Mouse (Mus musculus): Measurements from ENCODE around the gene Eral1. TPM values are rescaled to one million over a fixed set of nuclear protein-coding genes. Genes with fewer than 3 reads are reported as not detected.

Gene Eral1
- polyA plus RNA-seq, 1 experiment from 2014 or later: 13.9 TPM

DNA sequence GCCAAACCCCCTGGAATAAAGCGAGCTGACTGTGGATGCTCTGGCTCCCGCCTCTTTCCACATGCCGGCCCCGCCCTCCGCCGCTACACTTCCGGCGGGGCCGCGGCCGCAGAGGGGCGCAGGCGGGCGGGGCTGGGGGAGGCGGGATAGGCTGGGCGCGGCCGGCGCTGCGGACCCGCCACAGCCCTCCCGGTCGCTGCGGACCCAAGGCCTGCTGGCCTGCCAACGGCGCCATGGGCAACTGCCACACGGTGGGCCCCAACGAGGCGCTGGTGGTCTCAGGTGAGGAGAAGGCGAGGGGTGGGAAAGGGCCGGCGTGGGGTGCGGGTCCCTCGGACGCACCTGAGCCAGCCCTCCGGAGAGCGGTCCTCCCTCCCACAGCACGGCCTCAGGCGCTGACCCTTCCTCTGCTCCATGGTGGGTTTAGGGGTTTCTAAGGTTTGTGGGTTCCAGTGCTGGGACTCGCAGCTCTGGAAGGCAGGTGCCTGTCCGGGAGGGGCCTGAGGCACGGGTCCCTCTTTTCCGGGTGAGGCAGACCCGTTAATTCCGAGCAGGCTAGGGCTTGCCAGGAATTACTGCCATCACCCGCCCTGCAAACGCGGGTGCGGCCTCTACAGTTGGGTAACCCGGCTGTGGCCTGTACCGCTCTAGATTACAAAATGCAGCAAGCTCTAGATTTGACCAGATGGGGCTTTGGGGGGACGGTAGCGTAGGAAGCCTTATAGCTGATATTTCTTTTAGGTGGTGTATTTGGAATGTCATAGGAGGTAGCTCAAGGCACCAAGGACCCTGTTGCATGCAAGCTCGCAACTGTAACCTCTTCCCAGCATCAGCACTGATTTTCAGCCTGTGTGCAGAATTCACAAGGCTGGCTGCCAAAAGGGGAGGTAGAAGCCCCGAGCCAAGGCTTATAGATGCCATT is 42.1 kb downstream of the Eral1 start, which contains the start of gene Flot2:
Flot2 (plus strand) TSS at position 101 of the 922 bp plus-strand sequence.
- Histone ChIP-seq H3K36me3 (replicated peaks) (peaks cover 70% of the 10 kb centered on the region), H3K9me3 (replicated peaks) (no peaks in the 10 kb centered on the region), H3K27ac (replicated peaks) (peak within 1 kb of the TSS; percentile 89), H3K4me1 (replicated peaks) (peaks cover 64% of the 10 kb centered on the region), H3K27me3 (no peaks in the 10 kb centered on the region), H3K4me3 (replicated peaks) (peak within 1 kb of the TSS; percentile 66), H3K9ac (peak within 1 kb of the TSS; percentile 77), H3K4me2 (peak within 1 kb of the TSS; percentile 91)
- ATAC-seq (ENCODE audit: insufficient read depth): peak; percentile 80
- WGBS (ENCODE audit: insufficient replicate concordance): 2% methylated on average over 55 of the region's 55 CpGs

DNA sequence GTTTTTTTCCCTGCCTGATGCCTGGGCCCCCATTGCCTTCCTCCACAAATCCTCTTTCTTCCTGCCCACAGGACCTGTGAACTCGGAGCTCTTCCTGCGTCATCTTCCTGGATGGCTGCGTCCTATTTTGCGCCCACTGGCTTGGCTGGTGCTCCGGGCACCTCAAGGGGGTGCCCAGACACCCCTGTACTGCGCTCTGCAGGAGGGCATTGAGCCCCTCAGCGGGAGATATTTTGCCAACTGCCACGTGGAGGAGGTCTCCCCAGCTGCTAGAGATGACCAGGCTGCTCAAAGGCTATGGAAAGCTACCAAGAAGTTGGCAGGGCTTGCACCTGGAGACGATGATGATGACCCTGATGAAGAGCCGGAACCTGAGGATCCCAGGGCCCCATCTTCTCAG is 43.4 kb downstream of the Eral1 start:
- Histone ChIP-seq H3K9ac (no peak overlapping the region), H3K27ac (replicated peaks) (0 out of 2 replicates have a peak overlapping the region, but pooled peaks have one; percentile 38), H3K4me3 (replicated peaks) (peak overlapping the region; percentile 66; the same call in 1 of the 2 replicates), H3K9me3 (replicated peaks) (no peaks in the 10 kb centered on the region), H3K27me3 (no peaks in the 10 kb centered on the region), H3K4me1 (replicated peaks) (peaks cover 77% of the 10 kb centered on the region), H3K36me3 (replicated peaks) (peaks cover 59% of the 10 kb centered on the region), H3K4me2 (peak overlapping the region; percentile 91)
- ATAC-seq (ENCODE audit: insufficient read depth): no peak
- WGBS (ENCODE audit: insufficient replicate concordance): 80% methylated on average over 10 of the region's 10 CpGs

GRCm38 (mm10) chr11:78033931-78034617 is 46.1 kb downstream of the Eral1 start:
- peak overlapping the region; percentile 85 for H3K4me3 ChIP-seq (replicated peaks)
- no peak overlapping the region; the same call in 1 of the 2 replicates for H3K27ac ChIP-seq (replicated peaks)
- no peaks in the 10 kb centered on the region for H3K27me3 ChIP-seq
- WGBS (ENCODE audit: insufficient replicate concordance): 92% methylated on average over 23 of the region's 23 CpGs
- peaks cover 86% of the 10 kb centered on the region for H3K4me1 ChIP-seq (replicated peaks)
- ATAC-seq (ENCODE audit: insufficient read depth): no peak
- peak overlapping the region; percentile 100 for H3K4me2 ChIP-seq
- H3K9ac ChIP-seq: peak overlapping the region; percentile 90
- H3K36me3 ChIP-seq (replicated peaks): peaks cover 50% of the 10 kb centered on the region
- no peaks in the 10 kb centered on the region for H3K9me3 ChIP-seq (replicated peaks)

DNA sequence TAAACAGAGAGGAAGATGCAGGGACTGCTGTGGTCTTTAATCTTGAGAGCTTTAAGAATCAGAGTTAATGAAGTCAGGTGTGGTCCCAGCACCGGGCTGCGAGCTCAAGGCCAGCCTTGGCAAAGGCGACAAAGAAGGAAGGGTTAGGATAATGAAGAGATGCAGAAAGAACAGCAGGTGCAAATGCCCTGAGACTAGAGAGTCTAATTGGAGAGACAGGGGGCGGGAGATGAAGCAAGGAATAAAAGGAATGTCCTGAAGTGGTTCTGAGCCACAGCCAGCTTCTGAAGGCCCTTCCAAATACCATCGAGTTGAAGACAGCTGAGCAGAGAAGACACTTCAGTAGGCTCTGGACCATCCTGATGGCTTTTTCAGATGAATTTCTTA is 47.4 kb downstream of the Eral1 start:
- Histone ChIP-seq H3K9me3 (replicated peaks) (no peaks in the 10 kb centered on the region), H3K4me1 (replicated peaks) (peaks cover 76% of the 10 kb centered on the region), H3K27me3 (no peaks in the 10 kb centered on the region), H3K9ac (peak overlapping the region; percentile 90), H3K4me3 (replicated peaks) (peak overlapping the region; percentile 85), H3K27ac (replicated peaks) (peak overlapping the region; percentile 90), H3K4me2 (peak overlapping the region; percentile 100), H3K36me3 (replicated peaks) (peaks cover 55% of the 10 kb centered on the region)
- no peak for ATAC-seq (ENCODE audit: insufficient read depth)
- WGBS (ENCODE audit: insufficient replicate concordance): 14% methylated on average over 5 of the region's 5 CpGs

DNA sequence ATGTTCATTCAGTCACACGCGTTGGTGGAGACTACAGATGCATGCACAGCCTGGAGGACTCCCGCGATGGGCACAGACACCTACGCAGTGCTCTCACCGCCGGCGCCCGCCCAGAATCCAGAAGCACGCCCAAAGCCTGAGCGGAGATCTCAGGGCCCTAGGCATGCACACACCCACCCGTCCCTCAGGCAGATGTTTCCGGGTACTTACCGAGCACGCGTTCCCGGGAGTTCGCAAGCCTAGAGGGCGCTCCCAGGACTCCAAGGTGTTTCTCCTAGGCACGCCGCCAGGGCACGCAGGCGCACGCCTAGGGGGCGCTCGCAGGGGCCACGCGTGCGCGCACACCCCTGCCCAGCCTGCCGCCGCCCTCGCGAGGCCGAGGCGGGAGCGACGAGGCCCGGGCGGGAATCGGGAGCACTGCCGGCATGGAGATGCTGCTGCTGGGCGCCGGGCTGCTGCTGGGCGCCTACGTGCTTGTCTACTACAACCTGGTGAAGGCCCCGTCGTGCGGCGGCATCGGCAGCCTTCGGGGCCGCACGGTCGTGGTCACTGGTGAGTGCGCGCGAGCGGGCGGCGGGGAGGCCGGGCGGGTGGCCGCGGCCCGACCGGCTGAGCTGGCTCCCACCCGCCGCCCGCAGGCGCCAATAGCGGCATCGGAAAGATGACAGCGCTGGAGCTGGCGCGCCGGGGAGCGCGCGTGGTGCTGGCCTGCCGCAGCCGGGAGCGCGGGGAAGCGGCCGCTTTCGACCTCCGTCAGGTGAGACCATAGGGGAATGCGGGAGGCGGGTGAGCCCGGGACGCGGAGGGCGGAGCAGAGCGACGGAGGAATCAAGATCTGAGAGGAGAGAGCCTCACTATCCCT is 48.0 kb downstream of the Eral1 start, which contains the start of gene Dhrs13:
Dhrs13 (plus strand) TSS at position 334 of the 862 bp plus-strand sequence.
- no peaks in the 10 kb centered on the region for H3K9me3 ChIP-seq (replicated peaks)
- H3K27me3 ChIP-seq: no peaks in the 10 kb centered on the region
- under 1% methylated on average over 96 of the region's 96 CpGs for WGBS (ENCODE audit: insufficient replicate concordance)
- peak; percentile 95 for ATAC-seq (ENCODE audit: insufficient read depth)
- H3K4me1 ChIP-seq (replicated peaks): peaks cover 70% of the 10 kb centered on the region
- peaks cover 58% of the 10 kb centered on the region for H3K36me3 ChIP-seq (replicated peaks)
- H3K4me3 ChIP-seq (replicated peaks): peak within 1 kb of the TSS; percentile 85
- peak within 1 kb of the TSS; percentile 90 for H3K27ac ChIP-seq (replicated peaks)
- peak within 1 kb of the TSS; percentile 90 for H3K9ac ChIP-seq
- peak within 1 kb of the TSS; percentile 100 for H3K4me2 ChIP-seq

GRCm38 (mm10) chr11:78031389-78031788 is 48.8 kb downstream of the Eral1 start:
- Histone ChIP-seq H3K36me3 (replicated peaks) (peaks cover 60% of the 10 kb centered on the region), H3K27me3 (no peaks in the 10 kb centered on the region), H3K4me1 (replicated peaks) (peaks cover 62% of the 10 kb centered on the region), H3K27ac (replicated peaks) (peak overlapping the region; percentile 90), H3K4me2 (peak overlapping the region; percentile 100), H3K9ac (peak overlapping the region; percentile 90), H3K4me3 (replicated peaks) (peak overlapping the region; percentile 85), H3K9me3 (replicated peaks) (no peaks in the 10 kb centered on the region)
- WGBS (ENCODE audit: insufficient replicate concordance): 50% methylated on average over 6 of the region's 6 CpGs
- 0 out of 2 replicates have a peak, but pooled peaks have one; percentile 0 for ATAC-seq (ENCODE audit: insufficient read depth)

GRCm38 (mm10) chr11:78030600-78030999 is 49.6 kb downstream of the Eral1 start:
- Histone ChIP-seq H3K36me3 (replicated peaks) (peaks cover 64% of the 10 kb centered on the region), H3K4me1 (replicated peaks) (peaks cover 60% of the 10 kb centered on the region), H3K27me3 (no peaks in the 10 kb centered on the region), H3K9me3 (replicated peaks) (no peaks in the 10 kb centered on the region), H3K4me3 (replicated peaks) (peak overlapping the region; percentile 85), H3K9ac (0 out of 2 replicates have a peak overlapping the region, but pooled peaks have one; percentile 1), H3K4me2 (peak overlapping the region; percentile 100), H3K27ac (replicated peaks) (no peak overlapping the region)
- 83% methylated on average over 2 of the region's 2 CpGs for WGBS (ENCODE audit: insufficient replicate concordance)
- ATAC-seq (ENCODE audit: insufficient read depth): no peak

GRCm38 (mm10) chr11:78029240-78029639 is 50.9 kb downstream of the Eral1 start:
- Histone ChIP-seq H3K4me3 (replicated peaks) (no peak overlapping the region), H3K9me3 (replicated peaks) (no peaks in the 10 kb centered on the region), H3K4me2 (peak overlapping the region; percentile 5; the same call in 1 of the 2 replicates), H3K27ac (replicated peaks) (no peak overlapping the region), H3K36me3 (replicated peaks) (peaks cover 63% of the 10 kb centered on the region), H3K9ac (no peak overlapping the region), H3K4me1 (replicated peaks) (peaks cover 50% of the 10 kb centered on the region), H3K27me3 (no peaks in the 10 kb centered on the region)
- 83% methylated on average over 8 of the region's 8 CpGs for WGBS (ENCODE audit: insufficient replicate concordance)
- no peak for ATAC-seq (ENCODE audit: insufficient read depth)

DNA sequence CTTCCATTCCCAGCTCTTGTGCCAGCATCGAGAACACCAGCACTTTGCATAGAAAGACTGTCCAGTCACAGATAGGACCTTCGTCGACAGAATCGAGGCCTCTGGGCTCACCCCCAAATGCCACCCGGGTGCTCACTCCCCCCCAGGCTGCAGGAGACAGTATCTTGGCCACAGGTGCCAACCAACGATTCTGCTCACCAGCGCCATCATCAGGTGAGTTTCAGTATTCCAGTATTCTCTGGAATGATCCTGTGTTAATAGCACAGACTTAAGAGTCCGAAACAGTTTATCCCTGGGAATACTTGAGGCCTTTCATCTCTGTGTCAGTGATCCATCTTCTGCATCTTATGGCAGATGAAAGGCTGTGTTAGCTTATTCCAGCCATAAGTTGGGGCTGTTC is 56.6 kb downstream of the Eral1 start:
- no peaks in the 10 kb centered on the region for H3K27me3 ChIP-seq
- H3K36me3 ChIP-seq (replicated peaks): peaks cover 95% of the 10 kb centered on the region
- 74% methylated on average over 8 of the region's 8 CpGs for WGBS (ENCODE audit: insufficient replicate concordance)
- no peak overlapping the region for H3K27ac ChIP-seq (replicated peaks)
- H3K4me1 ChIP-seq (replicated peaks): peaks cover 3% of the 10 kb centered on the region; the same call in 1 of the 2 replicates
- no peak for ATAC-seq (ENCODE audit: insufficient read depth)
- no peaks in the 10 kb centered on the region for H3K9me3 ChIP-seq (replicated peaks)
- no peak overlapping the region for H3K9ac ChIP-seq
- H3K4me2 ChIP-seq: no peak overlapping the region
- H3K4me3 ChIP-seq (replicated peaks): no peak overlapping the region
